Mouse (Mus musculus) hindbrain, embryonic 16.5 days (tissue): ENCODE results near the gene Tmem125. TPM values are rescaled to one million over a fixed set of nuclear protein-coding genes. Genes with fewer than 3 reads are reported as not detected.
"Not testable (repeated sequence)": the region's sequence is repeated elsewhere in the genome, so short reads cannot be mapped to it uniquely, and the experiment has no call there.

Experiments
- ATAC-seq: fragments of 200-750 bp; cut with Nextera tagmentation; 2 replicates; pipeline ENCODE4 v1.8.0; 2017; ENCODE audit warnings: moderate TSS enrichment, moderate library complexity
- H3K27ac ChIP-seq: fragments of 300-500 bp; sonication (generic); 2 replicates; pipeline ENCODE4 v1.5.1; 2014; ENCODE audit warnings: low read depth, mild to moderate bottlenecking, control low read depth, low read length, moderate library complexity
- H3K27me3 ChIP-seq: fragments of 300-500 bp; sonication (generic); replicated peaks from 2 replicates; pipeline ENCODE4 v1.6.1; 2014; ENCODE audit warnings: low read length; ENCODE audit not compliant: control insufficient read depth, insufficient read depth
- H3K36me3 ChIP-seq: fragments of 300-500 bp; sonication (generic); 2 replicates; pipeline ENCODE4 v1.6.1; 2014; ENCODE audit warnings: mild to moderate bottlenecking, low read length, moderate library complexity, mixed read lengths; ENCODE audit not compliant: control insufficient read depth, insufficient read depth
- H3K4me1 ChIP-seq: fragments of 300-500 bp; sonication (generic); 2 replicates; pipeline ENCODE4 v1.6.1; 2014; ENCODE audit warnings: low read depth, low read length; ENCODE audit not compliant: control insufficient read depth, insufficient read depth
- H3K4me2 ChIP-seq: fragments of 300-500 bp; sonication (generic); 2 replicates; pipeline ENCODE4 v1.6.1; 2014; ENCODE audit warnings: mild to moderate bottlenecking, low read length, control low read depth, moderate library complexity
- H3K4me3 ChIP-seq: fragments of 300-500 bp; sonication (generic); 2 replicates; pipeline ENCODE4 v1.5.1; 2014; ENCODE audit warnings: mild to moderate bottlenecking, low read length, control low read depth, moderate library complexity
- H3K9ac ChIP-seq: fragments of 300-500 bp; sonication (generic); 2 replicates; pipeline ENCODE4 v1.6.1; 2014; ENCODE audit warnings: low read depth, mild to moderate bottlenecking, control low read depth, low read length, moderate library complexity
- H3K9me3 ChIP-seq: fragments of 300-500 bp; sonication (generic); 2 replicates; pipeline ENCODE4 v1.6.1; 2014; ENCODE audit warnings: mild to moderate bottlenecking, low read length, moderate library complexity; ENCODE audit not compliant: control insufficient read depth
- WGBS: fragments of 180-500 bp; shearing (Covaris S2); extraction: QIAGEN DNeasy Blood & Tissue Kit; methylation state at CpG from one replicate; pipeline ENCODE4 v1.1.7; 2014; 5-methylcytosine and 5-hydroxymethylcytosine counted together
- polyA plus RNA-seq: library from polyadenylated mRNA; unstranded; fragments of >200 nt; fragmentation: Nextera tagmentation; extraction: Ambion mirVana; gene quantifications from 2 replicates; pipeline ENCODE4 v1.2.1, GENCODE M21; 2015

The Tmem125 gene
- polyA plus RNA-seq, 1 experiment from 2014 or later, result 0.30 TPM

- no peak overlapping the region for H3K9ac ChIP-seq
- H3K27me3 ChIP-seq, result no peaks in the 10 kb centered on the region
- H3K4me2 ChIP-seq, result no peak overlapping the region
- 73% methylated on average over 10 of the region's 10 CpGs for WGBS
- H3K9me3 ChIP-seq, result no peaks in the 10 kb centered on the region
- no peaks in the 10 kb centered on the region for H3K36me3 ChIP-seq
- no peaks in the 10 kb centered on the region for H3K4me1 ChIP-seq
- no peak for ATAC-seq
- H3K4me3 ChIP-seq, result no peak overlapping the region
- H3K27ac ChIP-seq, result no peak overlapping the region
Measured at GRCm38 (mm10) chr4:118568709-118569108, 24.9 kb upstream of the Tmem125 start.

- Histone ChIP-seq H3K4me3 (no peak overlapping the region), H3K36me3 (no peaks in the 10 kb centered on the region), H3K9me3 (0 out of 2 replicates have a peak, but pooled peaks cover 3% of the 10 kb centered on the region), H3K27me3 (no peaks in the 10 kb centered on the region), H3K27ac (no peak overlapping the region), H3K9ac (no peak overlapping the region), H3K4me1 (no peaks in the 10 kb centered on the region), H3K4me2 (no peak overlapping the region)
- 38% methylated on average over 7 of the region's 7 CpGs for WGBS
- ATAC-seq, result no peak
Measured at GRCm38 (mm10) chr4:118566161-118566676, 22.4 kb upstream of the Tmem125 start.

DNA sequence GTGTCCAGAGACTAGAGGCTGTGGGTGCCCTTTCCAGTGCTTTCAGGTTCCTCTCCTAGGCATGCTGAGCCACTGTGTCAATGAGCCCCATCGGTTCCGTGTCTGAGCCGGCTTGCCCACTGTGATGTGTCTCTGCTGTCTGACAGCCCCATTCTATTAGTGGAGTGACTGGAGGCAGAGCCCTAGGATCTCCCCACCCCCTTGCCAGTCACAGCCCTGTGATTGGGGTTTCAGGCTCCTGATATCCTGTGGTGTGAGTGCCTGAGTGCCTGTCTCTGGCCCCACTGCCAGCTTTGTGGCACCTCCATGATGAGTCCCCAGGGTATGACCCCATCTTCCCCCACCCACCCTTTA is 21.1 kb upstream of the Tmem125 start:
- H3K4me1 ChIP-seq, result no peaks in the 10 kb centered on the region
- no peaks in the 10 kb centered on the region for H3K36me3 ChIP-seq
- H3K9me3 ChIP-seq, result 0 out of 2 replicates have a peak, but pooled peaks cover 3% of the 10 kb centered on the region
- H3K4me3 ChIP-seq, result no peak overlapping the region
- no peak overlapping the region for H3K4me2 ChIP-seq
- H3K9ac ChIP-seq, result no peak overlapping the region
- H3K27ac ChIP-seq, result no peak overlapping the region
- 67% methylated on average over 3 of the region's 3 CpGs for WGBS
- no peaks in the 10 kb centered on the region for H3K27me3 ChIP-seq
- ATAC-seq, result peak; percentile 56; the same call in 1 of the 2 replicates

GRCm38 (mm10) chr4:118564062-118564925 is 20.4 kb upstream of the Tmem125 start:
- Histone ChIP-seq H3K9ac (no peak overlapping the region), H3K4me3 (no peak overlapping the region), H3K36me3 (no peaks in the 10 kb centered on the region), H3K4me2 (no peak overlapping the region), H3K9me3 (0 out of 2 replicates have a peak, but pooled peaks cover 3% of the 10 kb centered on the region), H3K27ac (0 out of 2 replicates have a peak overlapping the region, but pooled peaks have one; percentile 37), H3K27me3 (no peaks in the 10 kb centered on the region), H3K4me1 (no peaks in the 10 kb centered on the region)
- 73% methylated on average over 13 of the region's 13 CpGs for WGBS
- peak; percentile 54 for ATAC-seq

DNA sequence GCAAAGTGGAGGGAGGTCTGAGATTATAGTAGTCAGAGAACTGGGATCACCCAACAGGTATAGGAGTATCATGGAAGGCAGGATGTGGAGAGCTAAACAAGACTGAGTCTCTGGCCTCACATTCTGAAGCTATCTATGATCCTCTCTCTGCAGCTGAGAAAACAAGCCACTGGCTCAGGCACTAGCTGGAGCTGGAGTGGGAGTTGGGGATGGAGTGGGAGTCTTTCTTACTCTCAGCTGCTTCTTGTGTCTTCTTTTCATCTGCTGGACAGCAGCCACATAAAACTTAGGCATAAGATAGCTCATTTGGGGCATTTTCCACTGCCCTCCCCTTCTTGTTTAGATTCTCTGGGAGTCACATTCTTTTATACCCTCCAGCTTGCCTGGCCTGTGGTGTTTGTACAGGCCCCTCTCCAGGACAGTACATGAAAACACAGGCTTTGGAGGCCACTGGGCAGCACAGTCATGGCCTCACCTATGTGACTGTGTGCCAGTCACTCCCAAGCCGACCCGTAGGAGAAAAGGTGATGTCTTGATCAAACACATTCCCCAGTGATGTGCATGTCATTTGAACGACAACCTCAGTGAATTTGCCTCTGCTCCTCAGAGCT is 9.3 kb upstream of the Tmem125 start:
- Histone ChIP-seq H3K27me3 (no peaks in the 10 kb centered on the region; the same call in 1 of the 2 replicates), H3K9ac (no peak overlapping the region), H3K36me3 (no peaks in the 10 kb centered on the region), H3K27ac (no peak overlapping the region), H3K9me3 (no peaks in the 10 kb centered on the region), H3K4me1 (no peaks in the 10 kb centered on the region), H3K4me3 (no peak overlapping the region), H3K4me2 (no peak overlapping the region)
- WGBS, result 87% methylated on average over 3 of the region's 3 CpGs
- no peak for ATAC-seq

DNA sequence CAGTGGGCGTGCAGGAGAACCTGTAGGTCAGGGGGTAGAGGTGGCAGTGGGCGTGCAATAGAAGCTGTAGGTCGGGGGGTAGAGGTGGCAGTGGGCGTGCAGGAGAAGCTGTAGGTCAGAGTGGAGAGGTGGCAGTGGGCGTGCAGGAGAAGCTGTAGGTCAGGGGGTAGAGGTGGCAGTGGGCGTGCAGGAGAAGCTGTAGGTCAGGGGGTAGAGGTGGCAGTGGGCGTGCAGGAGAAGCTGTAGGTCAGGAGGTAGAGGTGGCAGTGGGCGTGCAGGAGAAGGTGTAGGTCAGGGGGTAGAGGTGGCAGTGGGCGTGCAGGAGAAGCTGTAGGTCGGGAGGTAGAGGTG is 4.3 kb upstream of the Tmem125 start:
- H3K9ac ChIP-seq, H3K4me1 ChIP-seq, ATAC-seq, H3K4me3 ChIP-seq, H3K4me2 ChIP-seq, H3K36me3 ChIP-seq, H3K27me3 ChIP-seq, H3K27ac ChIP-seq, H3K9me3 ChIP-seq: not testable (repeated sequence)
- 89% methylated on average over 10 of the region's 10 CpGs for WGBS

- not testable (repeated sequence) for H3K9me3 ChIP-seq, H3K9ac ChIP-seq, H3K27ac ChIP-seq, ATAC-seq, H3K36me3 ChIP-seq, H3K4me2 ChIP-seq, H3K27me3 ChIP-seq, H3K4me1 ChIP-seq, H3K4me3 ChIP-seq
- WGBS, result 91% methylated on average over 22 of the region's 23 CpGs
Measured at GRCm38 (mm10) chr4:118547424-118548129, 3.7 kb upstream of the Tmem125 start.

GRCm38 (mm10) chr4:118544441-118545127 is 740 bp upstream of the Tmem125 start:
- whole genome bisulfite sequencing, result 77% methylated on average over 14 of the region's 14 CpGs
- no peak for ATAC-seq
- H3K4me2 ChIP-seq, result no peak overlapping the region; the same call in 1 of the 2 replicates

More at GRCm38 (mm10) chr4:118544441-118545127, 740 bp upstream of the Tmem125 start:
- Histone ChIP-seq H3K36me3 (no peaks in the 10 kb centered on the region), H3K4me3 (no peak overlapping the region), H3K9me3 (no peaks in the 10 kb centered on the region), H3K27me3 (peaks cover 5% of the 10 kb centered on the region), H3K4me1 (peaks cover 3% of the 10 kb centered on the region; the same call in 1 of the 2 replicates), H3K27ac (no peak overlapping the region), H3K9ac (no peak overlapping the region)
